13 mouse cellular contexts compared by ENCODE assay signal in the genomic region with DNA sequence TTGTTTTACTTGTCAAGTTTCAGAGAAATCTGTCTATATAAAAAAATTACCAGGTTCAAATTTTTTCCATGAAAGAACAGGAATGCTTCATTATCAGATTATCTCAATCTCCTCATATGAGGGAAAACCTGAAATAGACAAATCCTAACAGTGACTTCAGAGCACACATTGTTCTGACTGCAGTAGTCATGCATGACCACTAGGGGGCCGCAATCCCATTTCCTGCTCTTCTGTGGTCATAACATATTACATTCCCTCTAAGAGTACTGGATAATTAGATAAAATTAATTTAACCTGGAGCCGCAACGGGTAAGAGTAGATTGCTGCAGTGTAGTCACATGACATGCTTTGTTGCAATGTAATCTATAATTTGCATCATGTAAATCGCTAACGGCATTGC. TPM values are rescaled to one million over a fixed set of nuclear protein-coding genes. Genes with fewer than 3 reads are reported as not detected.
DNase-seq lines count a peak whose midpoint lies in the region; TF ChIP-seq lines count a peak whose summit lies in the region.
"Had no signal": no experiment of that assay in that cellular context is flagged by ENCODE, and none has a peak within 500 bp of the region (broad histone marks: within the 10 kb centered on the region; RNA-seq: fewer than 3 reads in every experiment).

No protein-coding gene starts in this region.

- no peak overlapping the region for H3K27ac ChIP-seq in left cerebral cortex, adult 2 months
- H3K27ac ChIP-seq in cortical plate, adult 2 months (ENCODE audit: insufficient read depth, low read length): no peak overlapping the region
- H3K27ac ChIP-seq: heart, embryonic 13.5 days had no signal

- no peak overlapping the region for H3K4me3 ChIP-seq in left cerebral cortex, adult 2 months
- H3K4me3 ChIP-seq in E14TG2a.4 (replicated peaks; ENCODE audit: low read length): no peak overlapping the region
- no peak overlapping the region for H3K4me3 ChIP-seq in cortical plate, adult 2 months (ENCODE audit: insufficient read depth, low read length)
- H3K4me3 ChIP-seq: erythroblast, embryonic 14.5 days; heart, embryonic 13.5 days had no signal

- intact Hi-C loops in left cerebral cortex, adult 2 months (cut with DNase I): no loop called here

- H3K9me3 ChIP-seq in E14TG2a.4 (ENCODE audit: low read length): no peaks in the 10 kb centered on the region
- H3K9me3 ChIP-seq: heart, embryonic 13.5 days had no signal

- no peaks in the 10 kb centered on the region for H3K27me3 ChIP-seq in E14TG2a.4 (ENCODE audit: insufficient read depth, low read length)
- H3K27me3 ChIP-seq: heart, embryonic 13.5 days had no signal

- peak; percentile 70 for TF ChIP-seq CTCF in left cerebral cortex, adult 2 months (IDR thresholded peaks at IDR 0.05)
- peak; percentile 43 for TF ChIP-seq CTCF in E14TG2a.4 (conservative IDR thresholded peaks at IDR 0.05; ENCODE audit: low read length)
- TF ChIP-seq CTCF in cortical plate, adult 2 months (IDR thresholded peaks at IDR 0.05; ENCODE audit: extremely low read depth, insufficient read depth, low read length): peak; percentile 25; the same call in 1 of the 2 replicates

- H3K36me3 ChIP-seq in E14TG2a.4 (ENCODE audit: insufficient read depth, low read length): no peaks in the 10 kb centered on the region
- H3K36me3 ChIP-seq: heart, embryonic 13.5 days had no signal

- TF ChIP-seq POLR2A in cortical plate, adult 2 months (IDR thresholded peaks at IDR 0.05; ENCODE audit: extremely low read depth, insufficient read depth, low read length): no peak

- H3K4me1 ChIP-seq in E14TG2a.4 (replicated peaks; ENCODE audit: low read depth, low read length): no peaks in the 10 kb centered on the region
- no peaks in the 10 kb centered on the region for H3K4me1 ChIP-seq in cortical plate, adult 2 months (ENCODE audit: control insufficient read depth, insufficient read depth, low read length)
- H3K4me1 ChIP-seq: heart, embryonic 13.5 days had no signal

- peak; percentile 24 for DNase-seq in embryo, embryonic 10 days (ENCODE audit: low spot score)
- DNase-seq in embryo, embryonic 11 days: no peak
- no peak for DNase-seq in left cerebral cortex, adult 2 months (ENCODE audit: extremely low spot score in 1 of 2, low spot score in 2 of 2)
- no peak for DNase-seq in left cerebral cortex, adult 9 months (ENCODE audit: low spot score in 2 of 2)
- no peak for DNase-seq in urinary bladder, adult 18-20 months (ENCODE audit: low spot score in 2 of 2)
- no peak for DNase-seq in left cerebral cortex, adult 8-10 months (ENCODE audit: low spot score in 2 of 2)
- DNase-seq: kidney, postnatal 14 days; right cerebral cortex, postnatal 25 days had no signal

RNA-seq across cellular contexts. Expression of gene Htr2c, which starts 17.6 kb away (rescaled TPM):
- total RNA-seq in left cerebral cortex, adult 2 months (2021): 10 to 100 TPM; 25.9 to 34.1 TPM
- polyA plus RNA-seq in cortical plate, adult 2 months (2012; rRNA removed): 6.4 and 8.7 TPM in 2 replicates
- total RNA-seq in left cerebral cortex, adult 8-10 months (2022): 10 to 100 TPM; 31.1 to 35.8 (median 34.7) TPM
- polyA plus RNA-seq: erythroblast, embryonic 14.5 days; heart, embryonic 13.5 days; liver, embryonic 16.5 days had no signal
